Mouse (Mus musculus) embryonic facial prominence, embryonic 10.5 days (tissue): ENCODE results near the gene Sema5a. TPM values are rescaled to one million over a fixed set of nuclear protein-coding genes. Genes with fewer than 3 reads are reported as not detected.

ENCODE experiments used
- DNase-seq: peaks from one replicate; pipeline ENCODE4 v3.0.0-alpha.2; 2017; ENCODE audit warnings: low spot score
- H3K27ac ChIP-seq: fragments of 300-500 bp; sonication (generic); replicated peaks from 2 replicates; pipeline ENCODE4 v1.5.1; 2016; ENCODE audit warnings: mild to moderate bottlenecking
- H3K27me3 ChIP-seq: fragments of 300-500 bp; sonication (generic); replicated peaks from 2 replicates; pipeline ENCODE4 v1.6.1; 2016; ENCODE audit warnings: low read depth, mild to moderate bottlenecking; ENCODE audit not compliant: poor library complexity, severe bottlenecking
- H3K36me3 ChIP-seq: fragments of 300-500 bp; sonication (generic); replicated peaks from 2 replicates; pipeline ENCODE4 v1.6.1; 2016; ENCODE audit warnings: mild to moderate bottlenecking, moderate library complexity
- H3K4me1 ChIP-seq: fragments of 300-500 bp; sonication (generic); 2 replicates; pipeline ENCODE4 v1.6.1; 2016
- H3K4me3 ChIP-seq: fragments of 300-500 bp; sonication (generic); 2 replicates; pipeline ENCODE4 v1.5.1; 2016; ENCODE audit warnings: mild to moderate bottlenecking, moderate library complexity
- H3K9me3 ChIP-seq: fragments of 300-500 bp; sonication (generic); 2 replicates; pipeline ENCODE4 v1.6.1; 2016; ENCODE audit warnings: mild to moderate bottlenecking
- WGBS: fragments of 180-500 bp; shearing (Covaris S2); methylation state at CpG from one replicate; pipeline ENCODE4 v1.1.7; 2016; 5-methylcytosine and 5-hydroxymethylcytosine counted together
- polyA plus RNA-seq: library from polyadenylated mRNA; unstranded; fragments of >200 nt; fragmentation: Nextera tagmentation; extraction: Ambion mirVana; gene quantifications from 2 replicates; pipeline ENCODE4 v1.2.1, GENCODE M21; 2016

Sema5a gene
- polyA plus RNA-seq, 1 experiment from 2014 or later = 17.3 TPM

- WGBS = 88% methylated on average over 2 of the region's 2 CpGs
- Histone ChIP-seq H3K27me3 (no peaks in the 10 kb centered on the region), H3K4me1 (no peaks in the 10 kb centered on the region), H3K36me3 (no peaks in the 10 kb centered on the region), H3K9me3 (no peaks in the 10 kb centered on the region), H3K27ac (no peak overlapping the region), H3K4me3 (no peak overlapping the region)
- DNase-seq = no peak
Observed at GRCm38 (mm10) chr15:32505941-32506340, 261.3 kb downstream of the Sema5a start.

DNA sequence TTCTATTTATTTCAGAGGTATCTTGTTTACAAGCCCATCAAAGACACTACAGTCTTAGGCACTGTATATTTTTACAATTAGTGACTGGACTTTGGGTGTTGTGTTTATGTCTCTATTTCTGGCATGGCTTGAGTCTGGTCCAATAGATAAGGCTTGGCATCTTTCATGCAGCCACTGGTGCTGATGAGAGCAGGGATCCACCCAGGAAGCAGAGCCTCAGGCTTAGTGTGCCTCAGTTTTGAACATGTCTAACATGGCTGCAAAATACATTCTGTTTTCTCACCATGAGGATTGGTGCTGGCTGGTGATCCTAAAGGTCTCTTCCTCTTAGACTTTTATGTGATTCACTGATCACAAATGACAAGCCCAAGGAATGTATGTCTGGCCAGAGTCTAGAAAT is 263.7 kb downstream of the Sema5a start:
- no peak overlapping the region for H3K4me3 ChIP-seq
- no peaks in the 10 kb centered on the region for H3K27me3 ChIP-seq
- H3K9me3 ChIP-seq = no peaks in the 10 kb centered on the region
- DNase-seq = no peak
- H3K4me1 ChIP-seq = no peaks in the 10 kb centered on the region
- H3K36me3 ChIP-seq = no peaks in the 10 kb centered on the region
- no peak overlapping the region for H3K27ac ChIP-seq

GRCm38 (mm10) chr15:32514877-32515276 is 270.3 kb downstream of the Sema5a start:
- Histone ChIP-seq H3K27me3 (no peaks in the 10 kb centered on the region), H3K27ac (no peak overlapping the region), H3K4me3 (no peak overlapping the region), H3K4me1 (no peaks in the 10 kb centered on the region), H3K9me3 (no peaks in the 10 kb centered on the region), H3K36me3 (no peaks in the 10 kb centered on the region)
- DNase-seq = no peak
- WGBS = 49% methylated on average over 1 of the region's 1 CpGs

GRCm38 (mm10) chr15:32517954-32518353 is 273.3 kb downstream of the Sema5a start:
- 85% methylated on average over 2 of the region's 2 CpGs for WGBS
- Histone ChIP-seq H3K27ac (no peak overlapping the region), H3K4me3 (no peak overlapping the region), H3K36me3 (no peaks in the 10 kb centered on the region), H3K9me3 (no peaks in the 10 kb centered on the region), H3K27me3 (no peaks in the 10 kb centered on the region), H3K4me1 (no peaks in the 10 kb centered on the region)
- DNase-seq = no peak

GRCm38 (mm10) chr15:32532539-32532938 is 287.9 kb downstream of the Sema5a start:
- Histone ChIP-seq H3K27ac (no peak overlapping the region), H3K4me3 (no peak overlapping the region), H3K27me3 (no peaks in the 10 kb centered on the region), H3K36me3 (no peaks in the 10 kb centered on the region), H3K4me1 (no peaks in the 10 kb centered on the region), H3K9me3 (no peaks in the 10 kb centered on the region)
- DNase-seq = no peak
- WGBS = 69% methylated on average over 3 of the region's 3 CpGs

DNA sequence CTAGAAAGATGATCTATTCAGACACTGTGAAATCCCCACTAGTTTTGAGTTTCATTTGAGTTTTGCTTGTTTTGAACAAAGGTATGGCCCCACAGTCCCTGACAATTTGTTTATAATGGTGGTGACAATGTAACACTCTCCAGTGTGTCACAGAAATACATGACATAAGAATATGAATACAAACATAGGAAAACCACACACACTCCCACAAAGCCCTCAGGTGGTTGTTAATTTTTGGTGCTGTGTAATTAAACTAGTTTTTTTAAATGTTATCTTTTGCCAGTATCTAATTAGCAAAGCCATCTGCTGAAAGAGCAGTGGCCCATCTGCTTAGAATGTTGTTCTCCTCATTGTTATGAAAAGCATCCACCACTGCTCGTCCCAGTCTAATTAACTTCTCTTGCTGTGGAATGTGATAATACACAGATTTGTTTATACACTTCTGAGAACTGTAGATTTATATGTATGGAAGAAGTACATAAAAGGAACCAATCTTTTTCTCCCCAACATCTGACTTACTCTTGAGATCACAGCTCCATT is 289.0 kb downstream of the Sema5a start:
- Histone ChIP-seq H3K4me1 (no peaks in the 10 kb centered on the region), H3K36me3 (no peaks in the 10 kb centered on the region), H3K27ac (no peak overlapping the region), H3K27me3 (no peaks in the 10 kb centered on the region), H3K9me3 (no peaks in the 10 kb centered on the region), H3K4me3 (no peak overlapping the region)
- 56% methylated on average over 1 of the region's 1 CpGs for WGBS
- DNase-seq = no peak

DNA sequence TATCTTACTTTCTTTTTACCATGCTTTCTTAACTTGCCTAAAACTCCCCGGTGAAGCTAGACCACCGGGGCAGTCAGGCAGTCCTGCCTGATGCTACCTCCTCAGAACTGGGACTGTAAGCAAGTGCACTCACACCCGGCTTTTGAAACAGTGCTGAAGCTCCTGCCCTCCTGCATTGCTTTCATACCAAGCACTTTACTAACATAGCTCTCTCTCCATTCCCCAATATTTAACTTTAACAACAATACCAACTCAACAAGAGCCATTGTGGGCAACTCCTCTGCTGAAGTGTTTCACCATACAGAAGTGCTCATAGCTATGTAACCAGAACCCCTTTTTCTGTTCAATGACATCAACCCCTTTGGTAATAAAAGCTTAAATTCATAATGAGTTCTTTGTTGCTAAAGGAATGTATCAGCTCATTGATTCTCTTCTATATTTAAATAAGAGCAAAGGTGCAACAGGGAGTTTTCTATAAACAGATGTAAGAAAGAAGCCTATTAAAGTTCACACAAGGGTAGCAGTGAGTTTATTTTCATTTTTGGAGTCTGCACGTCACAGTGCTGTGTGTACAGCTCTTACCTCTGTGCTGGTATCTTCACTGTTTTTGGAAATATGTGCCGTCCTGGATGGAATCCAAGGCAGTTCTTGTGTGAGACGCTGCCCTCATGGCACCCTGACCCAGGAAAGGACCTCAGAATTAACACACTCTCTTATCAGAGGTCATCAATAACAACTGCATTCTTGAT is 292.3 kb downstream of the Sema5a start:
- 82% methylated on average over 6 of the region's 6 CpGs for WGBS
- no peak for DNase-seq

GRCm38 (mm10) chr15:32537504-32537792 is 292.8 kb downstream of the Sema5a start:
- Histone ChIP-seq H3K27me3 (no peaks in the 10 kb centered on the region), H3K9me3 (no peaks in the 10 kb centered on the region), H3K4me3 (no peak overlapping the region), H3K4me1 (no peaks in the 10 kb centered on the region), H3K36me3 (no peaks in the 10 kb centered on the region), H3K27ac (no peak overlapping the region)
- WGBS = 84% methylated on average over 2 of the region's 2 CpGs
- no peak for DNase-seq

More for the DNA sequence above, 292.3 kb downstream of the Sema5a start:
- no peak overlapping the region for H3K4me3 ChIP-seq
- H3K36me3 ChIP-seq = no peaks in the 10 kb centered on the region
- no peaks in the 10 kb centered on the region for H3K27me3 ChIP-seq
- no peaks in the 10 kb centered on the region for H3K9me3 ChIP-seq
- H3K4me1 ChIP-seq = no peaks in the 10 kb centered on the region
- no peak overlapping the region for H3K27ac ChIP-seq

- no peaks in the 10 kb centered on the region for H3K4me1 ChIP-seq
- no peak overlapping the region for H3K27ac ChIP-seq
- no peaks in the 10 kb centered on the region for H3K36me3 ChIP-seq
- H3K4me3 ChIP-seq = no peak overlapping the region
- DNase-seq = no peak
- WGBS = 86% methylated on average over 3 of the region's 3 CpGs
- no peaks in the 10 kb centered on the region for H3K27me3 ChIP-seq
- no peaks in the 10 kb centered on the region for H3K9me3 ChIP-seq
Observed at GRCm38 (mm10) chr15:32538092-32538491, 293.5 kb downstream of the Sema5a start.

DNA sequence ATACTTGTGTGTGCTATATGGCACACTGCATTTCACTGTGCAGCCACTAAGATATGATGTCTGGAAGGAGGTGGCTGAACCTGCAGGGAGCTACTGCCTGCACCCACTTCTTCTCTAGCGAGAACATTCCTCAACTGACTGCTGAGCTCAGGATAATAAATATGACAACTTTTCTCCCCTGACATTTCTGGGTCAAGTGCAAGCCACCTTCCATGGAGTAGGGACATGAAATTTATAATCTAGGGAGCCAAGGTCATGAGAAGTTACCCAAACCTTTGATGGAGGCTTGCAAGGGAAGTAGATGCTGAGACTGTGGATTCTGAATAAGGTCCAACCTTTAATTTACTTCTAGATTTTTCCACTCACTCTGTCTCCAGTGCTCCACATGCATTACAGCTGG is 298.1 kb downstream of the Sema5a start:
- no peak for DNase-seq
- no peaks in the 10 kb centered on the region for H3K4me1 ChIP-seq
- H3K27ac ChIP-seq = no peak overlapping the region
- H3K36me3 ChIP-seq = no peaks in the 10 kb centered on the region
- 86% methylated on average over 1 of the region's 1 CpGs for WGBS
- H3K9me3 ChIP-seq = no peaks in the 10 kb centered on the region
- no peak overlapping the region for H3K4me3 ChIP-seq
- H3K27me3 ChIP-seq = no peaks in the 10 kb centered on the region

- no peak overlapping the region for H3K27ac ChIP-seq
- 87% methylated on average over 3 of the region's 3 CpGs for WGBS
Observed at GRCm38 (mm10) chr15:32543181-32543580, 298.6 kb downstream of the Sema5a start.

GRCm38 (mm10) chr15:32545455-32545854 is 300.8 kb downstream of the Sema5a start:
- H3K4me1 ChIP-seq = no peaks in the 10 kb centered on the region
- no peaks in the 10 kb centered on the region for H3K9me3 ChIP-seq
- no peak overlapping the region for H3K27ac ChIP-seq
- H3K27me3 ChIP-seq = no peaks in the 10 kb centered on the region
- 44% methylated on average over 3 of the region's 3 CpGs for WGBS
- no peak overlapping the region for H3K4me3 ChIP-seq
- H3K36me3 ChIP-seq = no peaks in the 10 kb centered on the region
- DNase-seq = no peak

More at GRCm38 (mm10) chr15:32543181-32543580, 298.6 kb downstream of the Sema5a start:
- Histone ChIP-seq H3K4me1 (no peaks in the 10 kb centered on the region), H3K4me3 (no peak overlapping the region), H3K36me3 (no peaks in the 10 kb centered on the region), H3K27me3 (no peaks in the 10 kb centered on the region), H3K9me3 (no peaks in the 10 kb centered on the region)
- no peak for DNase-seq

GRCm38 (mm10) chr15:32546746-32547145 is 302.1 kb downstream of the Sema5a start:
- Histone ChIP-seq H3K9me3 (no peaks in the 10 kb centered on the region), H3K4me1 (no peaks in the 10 kb centered on the region), H3K27me3 (no peaks in the 10 kb centered on the region), H3K4me3 (no peak overlapping the region), H3K27ac (no peak overlapping the region), H3K36me3 (no peaks in the 10 kb centered on the region)
- WGBS = 86% methylated on average over 7 of the region's 7 CpGs
- no peak for DNase-seq
